Mouse (Mus musculus): ENCODE results near the gene Rexo5. TPM values are rescaled to one million over a fixed set of nuclear protein-coding genes. Genes with fewer than 3 reads are reported as not detected.

The Rexo5 gene
- polyA plus RNA-seq, 1 experiment from 2014 or later = 25.2 TPM

DNA sequence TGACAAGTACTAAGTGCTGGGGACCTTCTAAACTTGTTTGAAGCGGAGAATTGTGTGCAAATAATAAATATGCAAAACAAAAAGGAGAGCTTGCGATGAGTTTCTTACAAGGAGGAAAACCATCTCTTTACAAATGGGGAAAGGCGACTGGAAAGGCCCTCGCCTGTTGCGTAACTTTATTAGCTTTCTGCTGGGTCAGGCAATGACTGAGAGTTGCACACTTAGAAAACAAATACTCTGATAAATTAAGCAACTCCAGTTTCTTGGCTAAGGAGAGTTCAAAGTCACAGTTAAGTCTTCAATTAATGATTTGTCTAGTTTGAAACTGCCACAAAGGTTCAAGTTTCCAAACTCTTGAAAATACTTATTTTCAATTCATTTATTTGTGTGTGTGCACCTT lies 86.5 kb downstream of the Rexo5 start:
- no peaks in the 10 kb centered on the region for H3K9me3 ChIP-seq (ENCODE audit: control insufficient read depth, low read length)
- no peaks in the 10 kb centered on the region for H3K27me3 ChIP-seq (replicated peaks; ENCODE audit: control insufficient read depth, insufficient read depth, low read length)
- DNase-seq (ENCODE audit: low spot score) = no peak
- no peak overlapping the region for H3K4me3 ChIP-seq (ENCODE audit: low read depth, low read length)
- no peak for ATAC-seq (replicated peaks; ENCODE audit: low FRiP score, low TSS enrichment, low read depth)
- H3K9ac ChIP-seq (ENCODE audit: low read length) = no peak overlapping the region
- no peak overlapping the region for H3K27ac ChIP-seq (ENCODE audit: low read depth)
- H3K36me3 ChIP-seq (ENCODE audit: control insufficient read depth, insufficient read depth, low read length) = peaks cover 8% of the 10 kb centered on the region; the same call in 1 of the 2 replicates
- 87% methylated on average over 5 of the region's 5 CpGs for WGBS
- H3K4me2 ChIP-seq (ENCODE audit: low read length) = no peak overlapping the region
- no peaks in the 10 kb centered on the region for H3K4me1 ChIP-seq (replicated peaks; ENCODE audit: control insufficient read depth, insufficient read depth, low read length)

DNA sequence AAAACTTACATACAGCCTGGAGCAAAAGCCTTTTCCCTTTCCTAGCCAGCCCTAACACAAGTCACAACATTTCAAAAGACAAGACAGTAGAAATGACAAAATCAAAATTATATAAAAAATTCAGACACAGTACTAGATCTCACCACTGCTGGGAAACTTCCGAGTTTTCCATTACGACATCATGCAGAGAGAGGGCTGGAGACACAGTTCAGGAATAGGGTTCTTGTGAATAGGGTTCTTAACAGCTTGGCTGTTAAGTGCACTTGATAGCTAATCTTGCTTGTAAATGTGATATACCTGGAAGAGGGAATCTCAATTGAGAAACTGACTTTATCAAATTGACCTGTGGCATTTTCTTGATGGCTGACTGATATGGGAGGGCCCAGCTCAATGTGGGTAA lies 87.4 kb downstream of the Rexo5 start:
- Histone ChIP-seq H3K4me2 (ENCODE audit: low read length) (no peak overlapping the region), H3K4me1 (replicated peaks; ENCODE audit: control insufficient read depth, insufficient read depth, low read length) (no peaks in the 10 kb centered on the region), H3K27me3 (replicated peaks; ENCODE audit: control insufficient read depth, insufficient read depth, low read length) (no peaks in the 10 kb centered on the region), H3K27ac (ENCODE audit: low read depth) (no peak overlapping the region), H3K9me3 (ENCODE audit: control insufficient read depth, low read length) (no peaks in the 10 kb centered on the region), H3K9ac (ENCODE audit: low read length) (no peak overlapping the region), H3K36me3 (ENCODE audit: control insufficient read depth, insufficient read depth, low read length) (peaks cover 8% of the 10 kb centered on the region; the same call in 1 of the 2 replicates), H3K4me3 (ENCODE audit: low read depth, low read length) (no peak overlapping the region)
- 89% methylated on average over 2 of the region's 2 CpGs for WGBS
- ATAC-seq (replicated peaks; ENCODE audit: low FRiP score, low TSS enrichment, low read depth) (no peak), DNase-seq (ENCODE audit: low spot score) (no peak)

DNA sequence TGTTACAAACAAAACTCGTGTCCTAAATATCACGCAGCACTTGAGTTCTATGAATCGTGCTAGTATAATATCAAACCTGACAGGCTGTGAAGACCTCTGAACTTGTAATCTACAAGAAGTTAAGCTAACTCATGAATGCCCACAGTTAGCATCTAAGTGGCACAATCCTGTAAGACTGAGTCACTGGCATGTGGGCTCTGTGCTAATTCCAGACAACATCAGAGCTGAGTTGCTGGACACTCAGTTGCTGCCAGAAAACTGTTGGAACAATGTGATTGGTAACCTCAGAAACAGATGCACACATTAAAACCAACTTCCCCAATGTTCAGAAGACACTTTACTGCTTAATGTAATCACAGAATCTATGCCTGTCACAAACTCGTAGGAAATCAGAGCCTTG lies 94.1 kb downstream of the Rexo5 start:
- Histone ChIP-seq H3K4me3 (ENCODE audit: low read depth, low read length) (no peak overlapping the region), H3K36me3 (ENCODE audit: control insufficient read depth, insufficient read depth, low read length) (no peaks in the 10 kb centered on the region), H3K27ac (ENCODE audit: low read depth) (no peak overlapping the region), H3K27me3 (replicated peaks; ENCODE audit: control insufficient read depth, insufficient read depth, low read length) (no peaks in the 10 kb centered on the region), H3K4me2 (ENCODE audit: low read length) (no peak overlapping the region), H3K9ac (ENCODE audit: low read length) (no peak overlapping the region), H3K9me3 (ENCODE audit: control insufficient read depth, low read length) (no peaks in the 10 kb centered on the region), H3K4me1 (replicated peaks; ENCODE audit: control insufficient read depth, insufficient read depth, low read length) (no peaks in the 10 kb centered on the region)
- DNase-seq (ENCODE audit: low spot score) (no peak), ATAC-seq (replicated peaks; ENCODE audit: low FRiP score, low TSS enrichment, low read depth) (no peak)
- 90% methylated on average over 4 of the region's 4 CpGs for WGBS

DNA sequence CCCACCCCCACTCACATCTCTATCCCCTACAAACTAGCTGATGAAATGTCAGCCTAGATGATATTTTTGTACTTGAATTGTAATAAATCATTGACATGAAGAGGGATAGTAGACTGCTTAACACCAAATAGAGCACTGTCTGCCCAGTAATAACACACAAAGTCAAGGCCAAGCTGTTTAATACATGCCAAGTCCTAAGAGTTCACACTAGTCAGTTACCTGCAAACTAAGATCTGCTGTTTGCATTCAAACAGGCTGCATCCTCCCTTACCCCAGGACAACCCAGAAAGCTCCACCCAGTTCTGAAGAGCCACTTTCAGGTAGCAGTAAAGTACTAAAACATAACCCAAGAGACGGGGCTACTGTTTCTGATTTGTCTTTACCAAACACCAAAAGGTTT lies 98.4 kb downstream of the Rexo5 start:
- Histone ChIP-seq H3K36me3 (ENCODE audit: control insufficient read depth, insufficient read depth, low read length) (no peaks in the 10 kb centered on the region), H3K27me3 (replicated peaks; ENCODE audit: control insufficient read depth, insufficient read depth, low read length) (no peaks in the 10 kb centered on the region), H3K4me3 (ENCODE audit: low read depth, low read length) (no peak overlapping the region), H3K27ac (ENCODE audit: low read depth) (no peak overlapping the region), H3K9ac (ENCODE audit: low read length) (no peak overlapping the region), H3K4me1 (replicated peaks; ENCODE audit: control insufficient read depth, insufficient read depth, low read length) (peaks cover 16% of the 10 kb centered on the region; the same call in 1 of the 2 replicates), H3K9me3 (ENCODE audit: control insufficient read depth, low read length) (no peaks in the 10 kb centered on the region), H3K4me2 (ENCODE audit: low read length) (no peak overlapping the region)
- ATAC-seq (replicated peaks; ENCODE audit: low FRiP score, low TSS enrichment, low read depth) (no peak), DNase-seq (ENCODE audit: low spot score) (no peak)
- 85% methylated on average over 1 of the region's 1 CpGs for WGBS

DNA sequence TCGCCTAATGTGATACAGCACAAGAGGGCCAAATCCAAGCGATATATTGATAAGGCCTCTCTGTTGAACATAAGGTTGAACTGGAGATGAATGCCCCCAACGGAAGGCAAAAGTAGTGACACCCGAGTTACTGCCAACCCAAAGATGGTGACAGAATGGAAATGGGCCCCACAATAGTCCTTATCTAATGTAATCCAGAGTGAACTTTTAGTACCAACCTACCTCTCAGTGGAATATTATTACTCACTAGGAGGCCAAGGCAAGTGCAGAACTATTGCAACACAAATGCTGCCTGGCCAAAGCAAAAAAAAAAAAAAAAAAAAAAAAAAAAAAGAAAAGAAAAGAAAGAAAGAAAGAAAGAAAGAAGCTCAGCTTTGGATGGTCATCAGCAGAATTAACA lies 98.9 kb downstream of the Rexo5 start:
- H3K27me3 ChIP-seq (replicated peaks; ENCODE audit: control insufficient read depth, insufficient read depth, low read length) = no peaks in the 10 kb centered on the region
- no peak overlapping the region for H3K27ac ChIP-seq (ENCODE audit: low read depth)
- H3K4me3 ChIP-seq (ENCODE audit: low read depth, low read length) = no peak overlapping the region
- no peak overlapping the region for H3K9ac ChIP-seq (ENCODE audit: low read length)
- ATAC-seq (replicated peaks; ENCODE audit: low FRiP score, low TSS enrichment, low read depth) (no peak), DNase-seq (ENCODE audit: low spot score) (no peak)
- WGBS = 93% methylated on average over 4 of the region's 4 CpGs
- H3K36me3 ChIP-seq (ENCODE audit: control insufficient read depth, insufficient read depth, low read length) = no peaks in the 10 kb centered on the region
- H3K4me1 ChIP-seq (replicated peaks; ENCODE audit: control insufficient read depth, insufficient read depth, low read length) = peaks cover 16% of the 10 kb centered on the region; the same call in 1 of the 2 replicates
- H3K9me3 ChIP-seq (ENCODE audit: control insufficient read depth, low read length) = no peaks in the 10 kb centered on the region
- no peak overlapping the region for H3K4me2 ChIP-seq (ENCODE audit: low read length)

DNA sequence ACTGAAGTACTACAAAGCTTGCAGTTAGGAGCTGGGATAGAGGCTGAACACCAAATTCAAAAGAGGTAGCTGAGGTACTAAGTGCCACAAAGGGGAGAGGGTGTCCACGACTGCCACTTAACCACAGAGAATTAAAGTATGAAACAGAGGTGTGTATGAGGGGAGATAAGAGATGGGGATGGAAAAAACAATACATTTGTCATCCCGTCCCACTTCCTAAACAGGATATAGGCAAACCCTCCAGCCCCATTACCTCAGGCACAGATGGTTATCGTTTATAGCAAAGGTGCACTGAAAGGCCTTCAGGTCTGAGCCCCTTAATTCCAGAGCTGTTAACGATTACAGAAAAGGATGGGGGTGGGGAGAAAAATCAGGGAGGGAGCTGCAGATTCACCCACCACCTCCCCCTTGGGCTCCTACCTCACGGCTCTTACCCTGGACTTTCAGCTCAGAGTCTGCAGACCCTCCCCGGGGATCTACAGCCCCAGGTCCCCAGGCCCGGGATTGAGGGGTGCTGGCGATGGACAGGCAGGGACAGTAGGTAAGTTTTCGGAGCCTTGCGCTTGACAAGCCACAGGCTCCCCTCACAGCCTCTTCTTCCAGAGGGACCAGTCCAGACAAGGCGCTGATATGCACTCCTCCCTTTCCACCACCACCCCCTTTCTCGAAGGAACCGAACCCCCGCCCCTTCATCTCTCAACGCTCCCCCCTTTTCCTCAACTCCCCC lies 101.2 kb downstream of the Rexo5 start:
- H3K4me1 ChIP-seq (replicated peaks; ENCODE audit: control insufficient read depth, insufficient read depth, low read length) = peaks cover 16% of the 10 kb centered on the region; the same call in 1 of the 2 replicates
- 1% methylated on average over 15 of the region's 15 CpGs for WGBS
- peak; percentile 59 for ATAC-seq (replicated peaks; ENCODE audit: low FRiP score, low TSS enrichment, low read depth)
- H3K4me3 ChIP-seq (ENCODE audit: low read depth, low read length) = peak overlapping the region; percentile 72
- peak overlapping the region; percentile 76 for H3K9ac ChIP-seq (ENCODE audit: low read length)
- peak; percentile 52 for DNase-seq (ENCODE audit: low spot score)
- peak overlapping the region; percentile 96; the same call in 1 of the 2 replicates for H3K27ac ChIP-seq (ENCODE audit: low read depth)
- H3K27me3 ChIP-seq (replicated peaks; ENCODE audit: control insufficient read depth, insufficient read depth, low read length) = no peaks in the 10 kb centered on the region
- H3K4me2 ChIP-seq (ENCODE audit: low read length) = peak overlapping the region; percentile 63
- no peaks in the 10 kb centered on the region for H3K36me3 ChIP-seq (ENCODE audit: control insufficient read depth, insufficient read depth, low read length)
- H3K9me3 ChIP-seq (ENCODE audit: control insufficient read depth, low read length) = no peaks in the 10 kb centered on the region

DNA sequence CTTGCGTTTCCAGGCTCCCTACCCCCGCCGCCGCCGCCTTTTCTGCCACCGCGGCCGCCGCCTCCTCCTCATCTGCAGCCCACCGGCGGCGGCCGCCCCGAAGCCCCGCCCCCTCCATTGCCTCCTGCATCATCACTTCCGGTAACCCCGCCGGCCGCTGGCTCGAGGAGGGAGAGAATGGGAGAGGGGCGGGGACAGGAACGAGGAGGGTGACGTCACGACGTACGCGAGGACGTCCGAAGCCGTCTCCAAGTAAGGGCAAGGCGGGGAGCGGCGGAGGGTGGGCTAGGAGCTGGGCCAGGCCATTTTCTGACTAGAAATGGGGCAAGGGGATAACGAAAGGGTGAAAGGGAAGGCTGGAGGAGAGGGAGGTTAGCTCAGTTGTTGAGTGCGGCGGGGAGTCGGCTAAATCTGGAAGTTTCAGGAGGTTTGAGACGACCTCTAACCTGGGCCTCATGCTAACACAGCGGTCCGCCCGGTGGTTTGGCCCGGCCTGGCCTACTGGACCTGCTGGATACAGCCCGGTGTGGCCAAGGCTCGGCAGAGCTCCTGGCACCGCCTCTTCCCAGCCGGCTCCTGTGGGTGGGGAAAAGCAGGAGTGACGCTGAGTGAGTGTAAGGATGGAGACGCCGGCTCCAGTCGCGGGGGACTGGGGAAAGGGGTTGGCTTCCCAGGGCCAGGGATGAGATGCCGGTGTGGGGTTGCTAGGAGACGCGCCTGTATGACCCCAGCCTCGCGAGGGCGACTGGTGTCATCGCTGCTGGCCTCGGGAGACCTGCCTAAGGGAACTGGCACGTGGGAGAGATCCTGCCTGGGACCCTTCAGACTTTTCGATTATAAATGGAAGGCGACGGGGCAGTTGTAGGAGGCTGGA lies 102.1 kb downstream of the Rexo5 start, which contains the start of the genes Lyrm1 and Dcun1d3:
Gene Lyrm1, plus strand, starts transcription at position 223 of the 874 bp plus-strand sequence.
Gene Dcun1d3, minus strand, starts transcription at position 660 of the 874 bp plus-strand sequence.
- WGBS = under 1% methylated on average over 62 of the region's 63 CpGs
- Histone ChIP-seq H3K4me2 (ENCODE audit: low read length) (peak within 1 kb of the TSS; percentile 79), H3K36me3 (ENCODE audit: control insufficient read depth, insufficient read depth, low read length) (no peaks in the 10 kb centered on the region), H3K27ac (ENCODE audit: low read depth) (peak within 1 kb of the TSS; percentile 96), H3K4me1 (replicated peaks; ENCODE audit: control insufficient read depth, insufficient read depth, low read length) (peaks cover 16% of the 10 kb centered on the region; the same call in 1 of the 2 replicates), H3K4me3 (ENCODE audit: low read depth, low read length) (peak within 1 kb of the TSS; percentile 72), H3K9ac (ENCODE audit: low read length) (peak within 1 kb of the TSS; percentile 81), H3K9me3 (ENCODE audit: control insufficient read depth, low read length) (no peaks in the 10 kb centered on the region), H3K27me3 (replicated peaks; ENCODE audit: control insufficient read depth, insufficient read depth, low read length) (no peaks in the 10 kb centered on the region)
- DNase-seq (ENCODE audit: low spot score) = peak; percentile 97
- peak; percentile 99 for ATAC-seq (replicated peaks; ENCODE audit: low FRiP score, low TSS enrichment, low read depth)

DNA sequence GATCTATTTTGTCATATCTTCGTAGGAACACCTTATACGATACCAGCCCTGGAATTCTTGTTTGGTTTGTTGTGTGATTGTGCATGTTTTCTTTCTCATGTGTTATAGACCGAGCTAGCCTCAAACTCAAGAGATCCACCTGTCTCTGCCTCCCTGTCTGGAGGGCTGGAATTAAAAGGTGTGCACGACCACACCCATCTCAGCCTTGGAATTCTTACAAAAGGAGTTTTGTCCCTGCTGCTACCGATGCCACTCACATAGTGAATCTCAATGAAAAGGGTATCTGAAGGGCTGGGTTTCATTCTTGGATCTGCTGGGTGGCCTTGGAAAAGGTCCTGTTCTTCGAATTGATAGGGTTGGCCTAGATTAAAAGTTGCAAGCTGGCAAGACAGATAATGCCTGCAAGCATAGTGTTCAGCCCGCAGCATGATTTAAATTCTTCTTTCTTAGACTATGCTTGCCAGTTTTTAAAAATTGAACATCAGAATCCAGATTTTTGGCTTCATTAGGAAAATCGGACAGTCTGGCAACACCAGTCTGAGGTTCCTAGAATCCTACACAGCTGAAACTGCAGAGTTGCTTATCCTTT lies 103.8 kb downstream of the Rexo5 start:
- 93% methylated on average over 8 of the region's 8 CpGs for WGBS
- H3K4me1 ChIP-seq (replicated peaks; ENCODE audit: control insufficient read depth, insufficient read depth, low read length) = peaks cover 16% of the 10 kb centered on the region; the same call in 1 of the 2 replicates
- no peaks in the 10 kb centered on the region for H3K27me3 ChIP-seq (replicated peaks; ENCODE audit: control insufficient read depth, insufficient read depth, low read length)

More for the DNA sequence above, 103.8 kb downstream of the Rexo5 start:
- Histone ChIP-seq H3K36me3 (ENCODE audit: control insufficient read depth, insufficient read depth, low read length) (no peaks in the 10 kb centered on the region), H3K4me2 (ENCODE audit: low read length) (no peak overlapping the region), H3K27ac (ENCODE audit: low read depth) (no peak overlapping the region), H3K4me3 (ENCODE audit: low read depth, low read length) (no peak overlapping the region), H3K9ac (ENCODE audit: low read length) (no peak overlapping the region), H3K9me3 (ENCODE audit: control insufficient read depth, low read length) (no peaks in the 10 kb centered on the region)
- ATAC-seq (replicated peaks; ENCODE audit: low FRiP score, low TSS enrichment, low read depth) (no peak), DNase-seq (ENCODE audit: low spot score) (no peak)

Data from intestine, embryonic 14.5 days (tissue).